Mouse (Mus musculus) intestine, embryonic 15.5 days (tissue): ENCODE data around the gene Itgb4. TPM values are rescaled to one million over a fixed set of nuclear protein-coding genes. Genes with fewer than 3 reads are reported as not detected.

Experiments
- ATAC-seq: fragments of 200-750 bp; cut with Nextera tagmentation; 2 replicates; pipeline ENCODE4 v1.8.0; 2017; ENCODE audit warnings: moderate TSS enrichment, moderate library complexity
- H3K27ac ChIP-seq: fragments of 300-500 bp; sonication (generic); 2 replicates; pipeline ENCODE4 v1.5.1; 2015; ENCODE audit warnings: mild to moderate bottlenecking, inconsistent platforms
- H3K27me3 ChIP-seq: fragments of 300-500 bp; sonication (generic); replicated peaks from 2 replicates; pipeline ENCODE4 v1.6.1; 2015; ENCODE audit warnings: inconsistent platforms
- H3K36me3 ChIP-seq: fragments of 300-500 bp; sonication (generic); 2 replicates; pipeline ENCODE4 v1.6.1; 2015; ENCODE audit warnings: inconsistent platforms
- H3K4me1 ChIP-seq: fragments of 300-500 bp; sonication (generic); replicated peaks from 2 replicates; pipeline ENCODE4 v1.6.1; 2015; ENCODE audit warnings: inconsistent platforms
- H3K4me2 ChIP-seq: fragments of 300-500 bp; sonication (generic); replicated peaks from 2 replicates; pipeline ENCODE4 v1.6.1; 2015; ENCODE audit warnings: mild to moderate bottlenecking, inconsistent platforms
- H3K4me3 ChIP-seq: fragments of 300-500 bp; sonication (generic); replicated peaks from 2 replicates; pipeline ENCODE4 v1.5.1; 2015; ENCODE audit warnings: inconsistent platforms
- H3K9ac ChIP-seq: fragments of 300-500 bp; sonication (generic); 2 replicates; pipeline ENCODE4 v1.6.1; 2015; ENCODE audit warnings: inconsistent platforms
- H3K9me3 ChIP-seq: fragments of 300-500 bp; sonication (generic); 2 replicates; pipeline ENCODE4 v1.6.1; 2016; ENCODE audit warnings: inconsistent platforms
- WGBS: fragments of 180-500 bp; shearing (Covaris S2); methylation state at CpG from one replicate; pipeline ENCODE4 v1.1.7; 2015; 5-methylcytosine and 5-hydroxymethylcytosine counted together
- polyA plus RNA-seq: library from polyadenylated mRNA; unstranded; fragments of >200 nt; fragmentation: Nextera tagmentation; extraction: Ambion mirVana; gene quantifications from 2 replicates; pipeline ENCODE4 v1.2.1, GENCODE M21; 2015

Gene Itgb4
- polyA plus RNA-seq, 1 experiment from 2014 or later, result 7.9 TPM

- Histone ChIP-seq H3K27ac (peak overlapping the region; percentile 84), H3K4me3 (peak overlapping the region; percentile 37), H3K36me3 (peaks cover 13% of the 10 kb centered on the region), H3K4me2 (peak overlapping the region; percentile 76), H3K9me3 (no peaks in the 10 kb centered on the region), H3K4me1 (peaks cover 32% of the 10 kb centered on the region), H3K9ac (peak overlapping the region; percentile 58), H3K27me3 (0 out of 2 replicates have a peak, but pooled peaks cover 3% of the 10 kb centered on the region)
- ATAC-seq, result peak; percentile 11
- WGBS, result 26% methylated on average over 8 of the region's 8 CpGs
These were observed 29.8 kb downstream of the Itgb4 start for GRCm38 (mm10) chr11:116004186-116004823.

GRCm38 (mm10) chr11:116004840-116005700 lies 30.6 kb downstream of the Itgb4 start:
- Histone ChIP-seq H3K9ac (peak overlapping the region; percentile 58), H3K4me3 (peak overlapping the region; percentile 37), H3K27me3 (0 out of 2 replicates have a peak, but pooled peaks cover 2% of the 10 kb centered on the region), H3K4me1 (peaks cover 29% of the 10 kb centered on the region), H3K9me3 (no peaks in the 10 kb centered on the region), H3K4me2 (peak overlapping the region; percentile 76), H3K36me3 (peaks cover 19% of the 10 kb centered on the region), H3K27ac (peak overlapping the region; percentile 84)
- ATAC-seq, result peak; percentile 83
- WGBS, result 4% methylated on average over 53 of the region's 54 CpGs

- Histone ChIP-seq H3K27me3 (no peaks in the 10 kb centered on the region), H3K4me3 (peak overlapping the region; percentile 37)
These were observed 31.4 kb downstream of the Itgb4 start for GRCm38 (mm10) chr11:116005701-116006419.

GRCm38 (mm10) chr11:116007095-116007850 lies 32.8 kb downstream of the Itgb4 start:
- H3K9ac ChIP-seq, result 0 out of 2 replicates have a peak overlapping the region, but pooled peaks have one; percentile 17
- no peak overlapping the region for H3K4me3 ChIP-seq
- H3K9me3 ChIP-seq, result no peaks in the 10 kb centered on the region
- no peak for ATAC-seq
- H3K4me1 ChIP-seq, result peaks cover 33% of the 10 kb centered on the region
- WGBS, result 87% methylated on average over 28 of the region's 28 CpGs
- H3K36me3 ChIP-seq, result peaks cover 19% of the 10 kb centered on the region
- no peaks in the 10 kb centered on the region for H3K27me3 ChIP-seq
- peak overlapping the region; percentile 84; the same call in 1 of the 2 replicates for H3K27ac ChIP-seq
- H3K4me2 ChIP-seq, result 0 out of 2 replicates have a peak overlapping the region, but pooled peaks have one; percentile 76

More at GRCm38 (mm10) chr11:116005701-116006419, 31.4 kb downstream of the Itgb4 start:
- Histone ChIP-seq H3K9ac (peak overlapping the region; percentile 58), H3K4me2 (peak overlapping the region; percentile 76), H3K36me3 (peaks cover 19% of the 10 kb centered on the region), H3K9me3 (no peaks in the 10 kb centered on the region), H3K27ac (peak overlapping the region; percentile 84), H3K4me1 (peaks cover 29% of the 10 kb centered on the region)
- 61% methylated on average over 9 of the region's 9 CpGs for WGBS
- ATAC-seq, result peak; percentile 24

GRCm38 (mm10) chr11:116008411-116008810 lies 33.9 kb downstream of the Itgb4 start:
- Histone ChIP-seq H3K4me2 (no peak overlapping the region), H3K27me3 (no peaks in the 10 kb centered on the region), H3K9me3 (no peaks in the 10 kb centered on the region), H3K4me3 (no peak overlapping the region), H3K36me3 (peaks cover 19% of the 10 kb centered on the region), H3K9ac (no peak overlapping the region), H3K27ac (0 out of 2 replicates have a peak overlapping the region, but pooled peaks have one; percentile 23), H3K4me1 (peaks cover 39% of the 10 kb centered on the region)
- no peak for ATAC-seq
- 84% methylated on average over 11 of the region's 11 CpGs for WGBS

- H3K4me1 ChIP-seq, result peaks cover 38% of the 10 kb centered on the region
- H3K9ac ChIP-seq, result no peak overlapping the region
- no peak for ATAC-seq
- 87% methylated on average over 13 of the region's 13 CpGs for WGBS
- 0 out of 2 replicates have a peak overlapping the region, but pooled peaks have one; percentile 23 for H3K27ac ChIP-seq
- H3K4me3 ChIP-seq, result no peak overlapping the region
- no peaks in the 10 kb centered on the region for H3K27me3 ChIP-seq
- no peaks in the 10 kb centered on the region for H3K9me3 ChIP-seq
- H3K36me3 ChIP-seq, result peaks cover 19% of the 10 kb centered on the region
- no peak overlapping the region for H3K4me2 ChIP-seq
These were observed 34.4 kb downstream of the Itgb4 start for GRCm38 (mm10) chr11:116008832-116009375.

GRCm38 (mm10) chr11:116009661-116010060 lies 35.2 kb downstream of the Itgb4 start:
- H3K4me1 ChIP-seq, result peaks cover 31% of the 10 kb centered on the region
- H3K27me3 ChIP-seq, result no peaks in the 10 kb centered on the region
- H3K9me3 ChIP-seq, result no peaks in the 10 kb centered on the region
- no peak for ATAC-seq
- no peak overlapping the region for H3K4me2 ChIP-seq
- no peak overlapping the region for H3K4me3 ChIP-seq
- 95% methylated on average over 11 of the region's 11 CpGs for WGBS
- H3K36me3 ChIP-seq, result peaks cover 19% of the 10 kb centered on the region
- no peak overlapping the region for H3K27ac ChIP-seq
- no peak overlapping the region for H3K9ac ChIP-seq

- Histone ChIP-seq H3K9ac (no peak overlapping the region), H3K4me1 (peaks cover 26% of the 10 kb centered on the region), H3K9me3 (no peaks in the 10 kb centered on the region), H3K27me3 (no peaks in the 10 kb centered on the region), H3K36me3 (peaks cover 19% of the 10 kb centered on the region), H3K4me3 (no peak overlapping the region), H3K27ac (no peak overlapping the region), H3K4me2 (no peak overlapping the region)
- ATAC-seq, result no peak
- 93% methylated on average over 8 of the region's 8 CpGs for WGBS
These were observed 35.6 kb downstream of the Itgb4 start for GRCm38 (mm10) chr11:116010146-116010545.

- no peaks in the 10 kb centered on the region for H3K27me3 ChIP-seq
- no peaks in the 10 kb centered on the region for H3K9me3 ChIP-seq
- peak overlapping the region; percentile 72; the same call in 1 of the 2 replicates for H3K4me2 ChIP-seq
- no peak overlapping the region for H3K4me3 ChIP-seq
- peaks cover 18% of the 10 kb centered on the region for H3K4me1 ChIP-seq
- H3K27ac ChIP-seq, result no peak overlapping the region; the same call in 1 of the 2 replicates
- H3K36me3 ChIP-seq, result peaks cover 19% of the 10 kb centered on the region
- ATAC-seq, result no peak
- H3K9ac ChIP-seq, result no peak overlapping the region
- WGBS, result 81% methylated on average over 5 of the region's 5 CpGs
These were observed 36.4 kb downstream of the Itgb4 start for GRCm38 (mm10) chr11:116010948-116011347.

- 21% methylated on average over 14 of the region's 14 CpGs for WGBS
- ATAC-seq, result peak; percentile 21
- peak overlapping the region; percentile 92 for H3K27ac ChIP-seq
- peak overlapping the region; percentile 60 for H3K4me3 ChIP-seq
- no peaks in the 10 kb centered on the region for H3K9me3 ChIP-seq
- H3K27me3 ChIP-seq, result no peaks in the 10 kb centered on the region
- H3K36me3 ChIP-seq, result peaks cover 19% of the 10 kb centered on the region
- H3K4me2 ChIP-seq, result peak overlapping the region; percentile 72
- peaks cover 10% of the 10 kb centered on the region; the same call in 1 of the 2 replicates for H3K4me1 ChIP-seq
- H3K9ac ChIP-seq, result peak overlapping the region; percentile 75
These were observed 37.2 kb downstream of the Itgb4 start for GRCm38 (mm10) chr11:116011529-116012261.
